Mouse (Mus musculus) liver, adult (tissue): Measurements from ENCODE around the gene Plin4.
A peak's percentile ranks its signal among the peaks of the same experiment; 100 is the strongest.

Experiments used
- GATA4 ChIP-seq: IDR thresholded peaks from 2 replicates; pipeline ENCODE4 v1.6.1; 2014; ENCODE audit warnings: mild to moderate bottlenecking, low read length; ENCODE audit not compliant: insufficient replicate concordance

The Plin4 gene

DNA sequence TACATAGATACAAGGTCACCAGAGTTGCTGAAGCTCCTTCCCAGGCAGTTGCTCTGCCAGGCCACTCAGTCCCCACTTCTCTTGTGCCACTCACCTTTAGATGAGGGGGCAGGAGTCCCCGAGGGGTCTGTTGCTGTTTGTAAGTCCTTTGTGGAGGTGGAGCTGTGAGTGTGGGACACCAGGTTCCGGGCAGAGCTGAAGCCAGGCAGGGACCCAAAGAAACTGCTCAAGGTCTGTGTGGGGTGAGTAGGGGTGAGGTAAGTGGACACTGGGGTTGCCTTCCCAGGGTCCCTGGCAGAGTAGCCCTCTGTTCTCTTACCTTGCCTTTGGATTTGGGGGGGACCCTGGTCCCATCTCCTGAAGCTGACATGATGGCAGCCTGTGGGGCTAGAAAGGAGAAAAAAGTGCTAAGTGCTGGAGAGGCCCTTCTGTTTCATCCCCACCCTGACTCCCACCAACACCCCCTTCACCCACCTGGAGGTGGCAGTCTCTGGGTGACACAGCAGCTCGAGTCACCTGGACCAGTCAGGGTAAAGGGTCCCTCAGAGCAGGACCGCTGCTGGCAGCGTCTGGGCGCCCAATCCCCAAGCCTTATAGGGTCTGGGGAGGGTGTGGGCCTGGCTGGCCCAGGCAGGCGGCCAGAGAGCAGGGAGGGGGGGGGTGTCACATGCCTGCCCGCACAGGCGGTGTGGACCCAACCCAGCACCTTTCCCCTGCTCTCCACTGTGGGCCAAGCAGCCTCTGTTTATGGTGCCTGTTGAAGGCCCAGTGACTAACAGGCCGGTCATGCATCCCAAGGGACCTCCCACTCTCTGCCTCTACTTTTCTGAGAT is at the start of gene Plin4:
Gene Plin4, minus strand, starts transcription at position 585 of the 833 bp plus-strand sequence.
- no peak for TF ChIP-seq GATA4

DNA sequence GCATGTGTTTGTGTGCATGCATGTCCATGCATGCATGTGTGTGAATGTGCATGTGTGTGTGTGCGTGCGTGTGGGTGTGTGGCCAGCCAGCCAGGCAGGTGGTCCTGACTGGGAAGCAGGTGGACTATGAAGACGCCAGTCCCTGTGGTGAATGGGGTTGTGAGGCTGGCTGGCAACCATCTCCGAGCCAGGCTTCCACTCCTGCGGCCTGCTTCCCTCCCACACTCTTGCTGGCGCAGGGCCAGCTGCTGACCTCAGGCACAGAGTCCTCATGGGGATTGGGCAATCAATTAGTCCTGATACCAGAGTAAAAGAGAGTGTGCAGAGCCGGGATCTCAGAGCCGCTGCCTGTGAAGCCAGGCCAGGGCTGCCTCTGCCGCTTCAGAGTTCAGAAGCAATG is 44.0 kb upstream of the Plin4 start:
- TF ChIP-seq GATA4, result no peak

DNA sequence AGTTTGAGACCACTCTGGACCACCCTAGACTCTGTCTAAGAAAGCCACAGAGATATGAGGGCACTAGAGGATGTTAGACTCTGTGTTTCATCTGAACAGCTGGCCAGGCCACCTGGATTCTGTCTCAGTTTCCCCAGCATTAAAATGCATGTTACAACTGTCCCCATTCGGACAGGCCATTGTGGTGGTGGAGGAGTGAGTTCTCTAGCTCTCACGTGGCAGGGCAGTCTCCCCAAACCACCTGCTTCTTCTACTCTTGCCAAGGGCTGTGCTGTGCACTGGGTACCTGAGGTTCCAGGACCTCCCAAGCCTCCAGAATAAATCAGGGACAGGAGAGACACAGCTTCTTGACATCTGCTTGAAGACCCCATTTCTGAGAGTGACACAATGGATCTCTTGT is 40.3 kb upstream of the Plin4 start:
- no peak for TF ChIP-seq GATA4

DNA sequence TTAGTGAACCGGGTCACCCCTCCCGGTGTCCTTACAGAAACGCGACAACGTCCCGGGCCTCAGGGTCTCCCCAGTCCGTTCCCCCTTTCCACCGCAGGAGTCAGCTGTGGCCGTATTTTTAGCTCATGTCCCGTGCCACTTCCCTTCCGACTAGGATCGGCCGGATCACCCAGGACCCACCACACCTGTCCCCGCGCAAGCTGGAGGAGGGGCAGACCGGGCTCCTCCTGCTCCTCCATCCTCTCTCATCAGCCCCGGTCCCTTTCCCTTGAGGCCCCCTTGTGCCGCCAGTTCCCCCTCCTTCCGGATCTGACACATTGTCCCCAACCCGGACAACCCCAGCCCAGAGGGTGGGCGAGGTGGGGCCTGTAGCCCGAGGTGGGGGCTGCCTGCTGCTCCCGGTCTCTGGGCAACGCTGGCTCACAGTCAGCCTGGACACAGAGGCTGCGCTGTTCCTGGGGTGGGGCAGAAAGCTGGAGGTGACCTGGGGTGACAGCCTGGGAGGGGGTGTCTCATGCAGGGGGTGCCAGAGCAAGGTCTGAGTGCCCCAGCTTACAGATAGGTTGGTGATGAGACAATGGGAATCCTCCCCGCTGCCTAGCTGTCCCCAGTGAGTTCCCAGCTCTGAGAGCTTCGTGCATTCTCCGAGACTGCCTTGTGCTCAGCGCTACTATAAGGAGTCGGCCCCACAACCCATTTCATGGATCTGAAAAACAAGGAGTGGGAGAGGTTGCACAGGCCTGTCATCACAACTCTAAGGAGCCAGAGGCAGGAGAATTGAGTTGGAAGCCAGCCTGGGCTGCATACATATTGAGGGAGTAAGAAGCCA is 39.4 kb upstream of the Plin4 start:
- no peak for TF ChIP-seq GATA4

DNA sequence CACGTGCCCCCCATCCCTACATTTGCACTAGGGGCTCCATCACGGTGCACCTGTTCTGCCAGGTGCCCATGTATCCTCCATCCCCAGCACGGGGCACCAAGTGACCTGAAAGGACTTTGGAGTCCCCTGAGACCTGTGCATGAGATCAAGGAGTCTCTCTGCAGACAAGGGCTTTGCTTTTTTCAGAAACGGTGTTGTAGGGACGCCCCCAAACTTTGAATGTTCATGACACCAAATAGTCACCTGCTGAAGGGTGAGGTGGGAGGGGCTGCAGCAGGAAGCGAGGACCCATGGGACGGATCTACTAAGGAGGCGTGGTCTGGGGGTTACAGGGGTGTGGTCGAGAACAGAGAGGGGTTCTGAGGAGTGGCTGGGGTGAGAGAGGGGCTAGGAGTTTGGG is 38.7 kb upstream of the Plin4 start:
- no peak for TF ChIP-seq GATA4

DNA sequence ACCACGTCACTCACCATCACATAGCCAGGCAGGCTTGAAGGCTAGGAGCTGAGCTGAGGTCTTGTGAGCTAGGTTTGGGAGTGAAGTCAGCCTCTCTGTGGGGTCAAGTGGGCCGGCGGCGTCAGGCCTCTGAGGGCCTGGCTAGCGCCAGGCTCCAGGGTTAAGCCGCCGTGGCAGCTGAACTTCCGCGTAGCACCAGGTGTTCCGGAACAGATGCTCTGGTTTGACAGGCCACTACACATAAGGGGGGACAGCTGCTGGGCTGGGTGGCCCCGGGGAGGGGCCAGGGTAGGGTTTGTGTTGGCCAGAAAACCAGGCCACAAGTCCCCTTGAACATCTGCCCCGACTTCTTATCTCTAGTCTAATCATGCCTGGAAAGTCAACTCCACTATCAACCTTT is 37.8 kb upstream of the Plin4 start:
- TF ChIP-seq GATA4, result no peak

DNA sequence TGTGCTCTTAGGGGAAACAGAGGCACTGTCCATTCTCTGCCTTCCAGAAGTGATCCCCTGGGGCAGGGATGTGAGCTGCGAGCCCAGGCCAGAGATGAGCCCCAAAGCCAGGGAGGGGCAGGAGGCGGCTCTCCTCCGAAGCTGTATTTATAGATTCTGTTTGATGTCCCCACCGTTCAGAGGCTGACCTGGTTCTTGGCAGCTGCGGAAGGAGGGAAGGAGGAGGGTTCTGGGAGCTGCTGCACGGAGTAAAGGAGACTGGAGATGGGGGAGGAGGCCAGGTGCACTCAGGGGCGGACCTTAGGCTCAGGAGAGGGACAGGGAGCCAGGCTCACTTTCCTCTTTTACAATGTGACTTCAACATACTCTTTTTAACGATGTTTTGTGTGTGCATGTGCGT is 36.5 kb upstream of the Plin4 start:
- TF ChIP-seq GATA4, result no peak

DNA sequence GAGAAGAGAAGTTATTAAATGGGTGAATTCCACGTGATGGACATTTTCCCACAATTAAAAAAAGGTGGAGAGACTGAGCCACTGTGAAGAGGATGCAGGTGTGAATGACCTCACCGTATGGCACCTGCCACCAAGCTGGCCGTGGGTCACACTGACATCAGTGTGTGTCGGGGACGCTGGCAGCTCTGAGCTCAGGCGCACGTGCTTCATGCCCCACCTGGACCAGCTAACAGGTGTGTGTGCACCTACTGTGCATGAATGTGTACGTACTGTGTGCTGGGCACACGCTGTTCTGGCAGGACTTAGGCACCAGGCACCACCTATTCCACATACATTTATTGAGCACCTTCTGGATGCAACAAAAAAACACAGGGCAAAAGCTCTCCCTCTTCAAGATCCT is 34.9 kb upstream of the Plin4 start:
- no peak for TF ChIP-seq GATA4

DNA sequence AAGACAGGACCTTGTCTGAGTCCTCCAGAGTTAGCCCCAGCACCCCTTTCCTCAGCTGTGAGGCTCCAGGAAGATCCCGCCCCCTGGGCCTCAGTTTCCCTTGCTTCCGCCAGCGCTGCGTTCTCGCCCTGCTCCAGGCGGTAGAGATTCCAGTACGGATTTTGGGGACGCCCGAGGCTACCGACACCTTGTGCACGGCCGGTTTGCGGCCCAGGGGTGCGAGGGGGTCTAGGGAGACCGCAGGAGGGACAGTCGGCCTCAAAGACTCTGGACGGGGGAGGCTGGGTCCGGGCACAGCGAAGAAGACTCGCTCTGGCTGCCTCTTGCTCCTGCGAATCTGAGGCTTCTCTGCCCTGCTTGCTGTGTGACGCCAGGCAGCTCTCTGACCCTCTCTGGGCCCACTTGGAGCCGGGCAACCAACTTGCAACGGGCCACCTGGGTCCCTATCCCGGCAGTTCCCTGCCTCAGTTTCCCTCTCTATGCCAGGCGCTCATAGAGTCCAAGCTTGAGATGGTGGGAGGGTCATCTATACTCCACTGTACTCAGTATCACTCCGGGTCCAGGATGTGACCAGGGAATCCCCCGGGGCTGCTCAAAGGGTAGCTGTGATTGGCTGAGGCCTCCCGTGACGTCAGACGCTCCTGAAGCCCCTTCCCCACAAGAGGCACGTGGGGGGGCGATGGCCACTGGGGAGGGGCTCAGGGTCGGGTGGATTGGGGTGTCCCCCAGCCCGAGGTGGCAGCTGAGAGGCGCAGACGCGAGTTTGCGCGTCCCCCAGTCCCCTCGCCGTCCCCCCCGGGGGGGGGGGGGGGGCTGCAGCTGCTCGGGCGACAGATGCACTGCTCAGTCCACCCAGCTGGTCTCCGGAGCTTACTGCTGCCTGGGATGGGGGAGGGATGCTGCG is 32.4 kb upstream of the Plin4 start:
- no peak for TF ChIP-seq GATA4

DNA sequence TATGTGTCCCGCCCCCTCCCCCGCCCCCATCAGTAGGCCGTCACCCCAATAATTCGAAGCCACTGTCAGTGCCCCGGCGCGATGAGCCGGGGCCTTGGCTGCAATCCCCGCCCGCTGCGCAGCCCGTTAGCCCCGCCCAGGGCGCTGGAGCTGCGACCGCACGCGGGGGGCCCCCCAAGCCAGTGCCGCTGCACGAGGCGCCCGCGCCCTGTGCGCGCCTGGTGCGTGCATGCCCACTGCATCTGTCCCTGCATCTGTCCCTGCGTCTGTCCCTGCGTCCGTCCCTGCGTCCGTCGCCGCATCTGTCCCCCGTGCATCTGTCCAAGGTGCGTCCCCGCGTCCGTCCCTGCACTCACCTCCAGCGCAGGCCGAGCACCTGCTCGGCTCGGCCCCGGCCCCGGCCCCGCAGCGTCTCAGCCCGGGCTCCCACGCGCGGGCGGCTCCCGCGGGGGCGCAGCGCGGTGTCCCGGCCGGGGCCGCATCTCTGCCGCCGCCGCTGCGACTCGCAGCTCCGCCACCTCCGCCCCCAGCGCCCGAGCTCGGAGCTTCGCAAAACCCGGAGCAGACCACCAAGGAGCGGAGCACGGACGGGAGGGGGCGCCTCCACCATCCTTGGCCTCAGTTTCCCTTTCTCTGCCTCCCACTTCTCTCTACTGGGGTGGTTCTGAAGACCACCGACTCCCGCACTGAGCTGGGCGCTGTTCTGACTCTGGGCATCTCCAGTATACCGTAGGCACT is 30.4 kb upstream of the Plin4 start, which contains the start of gene Sema6b:
Gene Sema6b, minus strand, starts transcription at position 486 of the 738 bp plus-strand sequence.
- no peak for TF ChIP-seq GATA4

DNA sequence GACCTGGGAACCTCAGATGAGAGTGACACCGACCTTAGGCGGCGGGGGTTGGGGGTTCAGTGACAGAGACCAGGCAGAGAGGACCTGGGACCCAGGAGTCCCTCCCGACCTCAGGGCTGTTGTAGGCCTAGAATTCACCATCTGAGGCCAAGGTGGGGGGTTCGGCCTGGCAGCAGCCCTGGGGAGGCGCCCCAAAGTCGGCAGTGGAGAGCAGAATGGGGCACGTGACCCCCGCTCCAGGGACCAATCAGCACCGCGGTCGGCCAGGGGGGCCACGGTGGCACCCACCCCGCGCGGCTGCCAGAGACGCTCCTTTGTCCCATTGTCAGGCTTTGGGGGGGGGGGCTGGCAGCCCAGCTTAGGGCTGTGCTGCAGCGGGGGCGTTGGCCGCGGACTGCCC is 29.8 kb upstream of the Plin4 start:
- TF ChIP-seq GATA4, result no peak

DNA sequence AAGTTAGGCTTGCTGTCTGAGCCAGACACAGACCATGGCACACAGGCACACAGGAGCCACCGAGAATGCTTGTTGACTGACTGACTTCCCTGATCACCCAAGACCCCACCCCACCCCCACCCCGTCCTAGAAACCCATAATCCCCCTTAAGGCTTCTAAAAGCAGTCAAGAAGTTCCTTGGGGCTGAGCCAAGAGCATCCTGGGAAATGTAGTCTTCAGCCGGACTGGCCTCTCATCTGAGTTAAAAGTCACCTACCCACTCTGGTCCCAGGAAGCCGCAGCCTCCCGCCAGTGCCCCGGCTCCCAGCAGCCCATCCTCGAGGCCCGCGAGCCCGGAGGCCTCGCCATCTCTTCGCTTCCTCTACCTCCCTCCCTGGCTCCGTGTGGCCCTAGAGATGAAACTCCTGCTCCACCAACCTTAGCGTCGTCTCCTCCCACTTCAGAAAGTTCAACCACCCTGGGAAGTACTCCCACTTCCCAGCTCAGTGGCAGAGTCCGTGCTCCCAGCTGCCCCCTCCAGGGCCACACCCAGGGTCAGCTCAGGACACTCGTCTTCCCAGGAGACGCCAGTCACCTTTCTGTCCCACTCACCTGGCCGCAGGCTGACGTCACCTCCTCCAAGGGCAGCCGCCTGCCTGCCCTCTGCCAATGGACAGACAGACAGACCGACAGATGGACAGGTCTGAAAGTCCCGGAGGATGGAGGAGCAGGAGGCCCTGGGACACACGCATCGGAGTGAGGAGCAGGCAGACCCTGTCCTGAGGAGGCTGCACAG is 28.4 kb upstream of the Plin4 start:
- TF ChIP-seq GATA4, result no peak

DNA sequence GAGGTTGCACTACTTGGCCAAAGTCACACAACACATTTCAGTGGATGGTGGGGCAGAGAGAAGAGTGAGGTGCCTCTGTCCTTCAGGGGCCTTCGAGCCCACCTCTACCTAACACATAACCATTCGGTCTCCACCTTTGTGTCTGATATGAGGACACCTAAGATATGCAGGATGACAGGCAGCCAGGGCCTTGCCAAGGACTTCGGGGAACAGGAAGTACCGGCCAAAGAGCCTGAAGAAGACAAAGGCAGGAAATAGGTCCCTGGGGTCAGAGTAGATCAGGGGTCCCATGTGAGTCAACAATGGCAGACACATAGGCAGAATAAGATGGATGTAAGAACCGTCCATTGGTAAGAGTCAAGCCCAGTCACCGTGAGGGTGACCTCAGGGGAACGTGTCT is 27.0 kb upstream of the Plin4 start:
- TF ChIP-seq GATA4, result peak; percentile 43; the same call in 1 of the 2 replicates
